Mouse (Mus musculus) thymus, adult 2 months (tissue): ENCODE data around the gene Zfp706.

Experiments
- CTCF ChIP-seq: fragments of 200-500 bp; IDR thresholded peaks from 2 replicates; pipeline ENCODE4 v1.5.1; 2012; ENCODE audit warnings: mild to moderate bottlenecking, control low read depth, low read length, moderate library complexity, borderline replicate concordance; ENCODE audit not compliant: control insufficient read depth, poor library complexity, insufficient read depth; ENCODE audit errors: extremely low read depth
- POLR2A ChIP-seq: fragments of 200-500 bp; IDR thresholded peaks from 2 replicates; pipeline ENCODE4 v1.6.1; 2012; ENCODE audit warnings: mild to moderate bottlenecking, low read length, control low read depth, moderate library complexity; ENCODE audit not compliant: control insufficient read depth, poor library complexity, insufficient read depth; ENCODE audit errors: extremely low read depth

DNA sequence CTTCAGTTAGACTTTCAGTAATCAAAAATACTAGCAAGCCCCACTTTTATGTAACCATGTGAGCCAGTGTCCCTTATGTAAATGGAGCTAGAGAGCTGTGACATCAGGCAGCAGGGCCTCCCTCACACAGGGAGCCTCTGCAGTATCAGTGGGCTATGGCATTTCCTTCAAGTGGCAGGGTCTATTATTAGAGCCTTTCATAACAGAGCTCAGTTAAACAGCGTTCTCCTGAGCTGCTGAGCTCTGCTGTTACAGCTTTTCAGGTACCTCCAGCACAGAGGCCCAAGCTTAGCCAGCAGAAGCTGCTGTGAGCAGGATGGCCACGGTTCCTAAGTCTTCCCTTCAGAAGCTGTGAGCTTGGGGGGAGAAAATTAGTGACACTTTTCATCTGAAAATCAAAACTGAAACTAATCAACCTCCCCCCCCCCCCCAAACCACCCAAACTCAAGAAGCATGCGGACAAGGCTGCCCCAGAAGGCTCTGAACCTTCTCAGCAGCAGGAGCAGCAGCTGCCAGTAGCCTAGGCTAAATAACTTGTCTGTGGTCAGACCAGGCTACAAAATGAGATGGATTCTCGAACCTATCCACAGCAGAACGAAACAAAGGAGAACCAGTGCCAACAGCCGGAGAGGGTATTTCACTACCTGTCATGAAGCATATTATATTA, 20.2 kb downstream of the Zfp706 start:
- no peak for TF ChIP-seq CTCF
- TF ChIP-seq POLR2A, result no peak
